Mouse (Mus musculus) C3H10T1/2 (cell line): ENCODE measurements around the gene Gm7138. TPM values are rescaled to one million over a fixed set of nuclear protein-coding genes. Genes with fewer than 3 reads are reported as not detected.

ENCODE experiments used
- polyA plus RNA-seq, 2 experiments: library from polyadenylated mRNA; unstranded; fragments of >200 nt; fragmentation: generic; extraction: Trizol; gene quantifications; one replicate each; pipeline ENCODE4 v1.2.1; 2012; ENCODE audit warnings: missing spikeins in 2 of 2

The Gm7138 gene
- not detected for polyA plus RNA-seq

GRCm38 (mm10) chr10:77776844-77777243 is at the start of gene Gm7138:
Gene Gm7138, minus strand, starts transcription at chr10:77776944.

DNA sequence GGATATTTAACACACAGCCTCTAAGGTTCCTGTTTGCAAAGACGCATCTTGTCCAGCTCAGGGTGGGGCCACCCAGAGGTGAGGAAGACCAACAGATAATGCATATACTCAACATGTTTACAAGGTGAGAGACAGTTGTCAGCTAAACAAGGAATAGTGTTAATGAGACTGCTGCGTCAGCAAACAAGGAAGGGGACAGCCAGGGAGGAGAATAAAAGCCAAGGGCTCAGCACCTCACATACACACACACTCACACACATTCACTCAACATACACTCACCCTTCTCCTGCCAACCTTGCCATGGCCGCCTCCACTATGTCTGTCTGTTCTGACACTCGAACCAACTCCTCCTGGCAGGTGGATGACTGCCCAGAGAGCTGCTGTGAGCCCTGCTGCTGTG is 37.6 kb upstream of the Gm7138 start, which contains the start of gene Gm2696:
Gene Gm2696 (plus strand): TSS at position 301 of the 400 bp plus-strand sequence.

GRCm38 (mm10) chr10:77811743-77812142 is 35.0 kb upstream of the Gm7138 start, which contains the start of gene Gm9507:
Gene Gm9507, minus strand, starts transcription at chr10:77811843.

GRCm38 (mm10) chr10:77798921-77799508 is 22.3 kb upstream of the Gm7138 start, which contains the start of gene Gm19668:
Gene Gm19668, minus strand, starts transcription at chr10:77799133.

GRCm38 (mm10) chr10:77794976-77795375 is 18.2 kb upstream of the Gm7138 start, which contains the start of gene Gm9639:
Gene Gm9639, minus strand, starts transcription at chr10:77795076.

DNA sequence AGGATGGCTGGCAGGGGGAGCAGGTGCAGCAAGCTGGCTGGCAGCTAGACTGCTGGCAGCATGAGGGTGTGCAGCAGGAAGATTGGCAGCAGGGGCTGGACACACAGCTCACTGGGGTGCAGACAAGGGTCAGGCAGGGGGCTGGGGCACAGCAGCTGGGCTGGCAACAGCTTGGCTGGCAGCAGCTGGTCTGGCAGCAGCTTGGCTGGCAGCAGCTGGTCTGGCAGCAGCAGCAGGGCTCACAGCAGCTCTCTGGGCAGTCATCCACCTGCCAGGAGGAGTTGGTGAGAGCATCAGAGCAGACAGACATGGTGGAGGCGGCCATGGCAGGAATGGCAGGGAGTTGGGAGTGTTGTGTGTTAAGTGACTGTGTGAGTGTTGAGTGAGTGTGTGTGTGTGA is 11.1 kb upstream of the Gm7138 start, which contains the start of gene Gm7137:
Gene Gm7137 (minus strand): TSS at position 325 of the 400 bp plus-strand sequence.

GRCm38 (mm10) chr10:77782442-77782841 is 5.7 kb upstream of the Gm7138 start, which contains the start of gene Gm3250:
Gene Gm3250, minus strand, starts transcription at chr10:77782542.

DNA sequence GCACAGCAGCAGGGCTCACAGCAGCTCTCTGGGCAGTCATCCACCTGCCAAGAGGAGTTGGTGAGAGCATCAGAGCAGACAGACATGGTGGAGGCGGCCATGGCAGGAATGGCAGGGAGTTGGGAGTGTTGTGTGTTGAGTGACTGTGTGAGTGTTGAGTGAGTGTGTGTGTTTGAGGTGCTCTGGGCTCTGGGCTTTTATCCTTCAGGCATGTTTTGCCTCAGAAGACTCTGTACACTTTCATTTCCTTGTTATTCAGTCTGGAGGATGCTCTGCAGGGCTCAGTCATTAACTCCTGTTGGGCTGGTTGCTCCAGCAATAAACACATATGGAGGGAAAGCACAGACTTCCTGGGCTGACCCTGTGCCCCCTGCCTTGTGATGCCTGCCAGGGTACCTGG is 5.5 kb downstream of the Gm7138 start, which contains the start of gene Gm3238:
Gene Gm3238 (minus strand): TSS at position 101 of the 400 bp plus-strand sequence.

DNA sequence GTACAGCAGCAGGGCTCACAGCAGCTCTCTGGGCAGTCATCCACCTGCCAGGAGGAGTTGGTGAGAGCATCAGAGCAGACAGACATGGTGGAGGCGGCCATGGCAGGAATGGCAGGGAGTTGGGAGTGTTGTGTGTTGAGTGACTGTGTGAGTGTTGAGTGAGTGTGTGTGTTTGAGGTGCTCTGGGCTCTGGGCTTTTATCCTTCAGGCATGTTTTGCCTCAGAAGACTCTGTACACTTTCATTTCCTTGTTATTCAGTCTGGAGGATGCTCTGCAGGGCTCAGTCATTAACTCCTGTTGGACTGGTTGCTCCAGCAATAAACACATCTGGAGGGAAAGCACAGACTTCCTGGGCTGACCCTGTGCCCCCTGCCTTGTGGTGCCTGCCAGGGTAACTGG is 17.2 kb downstream of the Gm7138 start, which contains the start of gene Gm3233:
Gene Gm3233 (minus strand): TSS at position 101 of the 400 bp plus-strand sequence.

DNA sequence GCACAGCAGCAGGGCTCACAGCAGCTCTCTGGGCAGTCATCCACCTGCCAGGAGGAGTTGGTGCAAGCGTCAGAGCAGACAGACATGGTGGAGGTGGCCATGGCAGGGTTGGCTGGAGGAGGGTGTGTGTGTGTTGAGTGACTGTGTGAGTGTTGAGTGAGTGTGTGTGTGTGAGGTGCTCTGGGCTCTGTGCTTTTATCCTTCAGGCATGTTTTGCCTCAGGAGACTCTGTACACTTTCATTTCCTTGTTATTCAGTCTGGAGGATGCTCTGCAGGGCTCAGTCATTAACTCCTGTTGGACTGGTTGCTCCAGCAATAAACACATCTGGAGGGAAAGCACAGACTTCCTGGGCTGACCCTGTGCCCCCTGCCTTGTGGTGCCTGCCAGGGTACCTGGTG is 25.5 kb downstream of the Gm7138 start, which contains the start of gene Gm9736:
Gene Gm9736 (minus strand): TSS at position 101 of the 400 bp plus-strand sequence.

GRCm38 (mm10) chr10:77741924-77742688 is 34.6 kb downstream of the Gm7138 start, which contains the start of gene Gm18596:
Gene Gm18596, minus strand, starts transcription at chr10:77742638.

Other genes starting within 250 kb of the Gm7138 start
- gene Itgb2, start 246.7 kb downstream of the Gm7138 start, polyA plus RNA-seq = under 1 TPM; 0.14 to 0.25 TPM
- gene Pttg1ip, start 195.2 kb downstream of the Gm7138 start, polyA plus RNA-seq = 100 to 1,000 TPM in 1 of 2 experiments, 10 to 100 TPM in 1; 82.8 to 216 TPM
- 10 to 100 TPM; 76.2 to 78.6 TPM for gene Sumo3, start 170.8 kb downstream of the Gm7138 start, polyA plus RNA-seq
- gene Gm49325, start 170.7 kb downstream of the Gm7138 start, polyA plus RNA-seq = 10 to 100 TPM in 1 of 2 experiments, under 1 TPM in 1; 0.78 to 16.7 TPM
- gene Ube2g2, start 154.7 kb downstream of the Gm7138 start, polyA plus RNA-seq = 10 to 100 TPM; 39.0 to 44.0 TPM
- not detected for gene Tspear, start 90.4 kb downstream of the Gm7138 start, polyA plus RNA-seq
- gene Gm19402, start 86.2 kb downstream of the Gm7138 start, polyA plus RNA-seq = not detected
- gene Gm9508, start 79.7 kb downstream of the Gm7138 start, polyA plus RNA-seq = not detected
- gene Gm10272, start 70.3 kb downstream of the Gm7138 start, polyA plus RNA-seq = not detected
- not detected for gene Gm10024, start 65.5 kb downstream of the Gm7138 start, polyA plus RNA-seq
- gene Gm10142, start 61.1 kb downstream of the Gm7138 start, polyA plus RNA-seq = not detected
- gene Krtap12-1, start 56.3 kb downstream of the Gm7138 start, polyA plus RNA-seq = not detected
- not detected for gene Gm10100, start 50.5 kb downstream of the Gm7138 start, polyA plus RNA-seq
- not detected for gene Gm18596, start 34.3 kb downstream of the Gm7138 start, polyA plus RNA-seq
- gene Gm9736, start 25.6 kb downstream of the Gm7138 start, polyA plus RNA-seq = not detected
- gene Gm3233, start 17.3 kb downstream of the Gm7138 start, polyA plus RNA-seq = not detected
- not detected for gene Gm3238, start 5.6 kb downstream of the Gm7138 start, polyA plus RNA-seq
- gene Gm3250, start 5.6 kb upstream of the Gm7138 start, polyA plus RNA-seq = not detected
- not detected for gene Gm7137, start 11.3 kb upstream of the Gm7138 start, polyA plus RNA-seq
- not detected for gene Gm9639, start 18.1 kb upstream of the Gm7138 start, polyA plus RNA-seq
- gene Gm19668, start 22.2 kb upstream of the Gm7138 start, polyA plus RNA-seq = not detected
- not detected for gene Gm9507, start 34.9 kb upstream of the Gm7138 start, polyA plus RNA-seq
- not detected for gene Gm2696, start 37.7 kb upstream of the Gm7138 start, polyA plus RNA-seq
- not detected for gene Krtap10-4, start 50.2 kb upstream of the Gm7138 start, polyA plus RNA-seq
- not detected for gene Krtap10-10, start 59.0 kb upstream of the Gm7138 start, polyA plus RNA-seq
- gene Gm36176, start 69.9 kb upstream of the Gm7138 start, polyA plus RNA-seq = not detected
- gene Gm10318, start 75.9 kb upstream of the Gm7138 start, polyA plus RNA-seq = not detected
- gene Gm3285, start 85.0 kb upstream of the Gm7138 start, polyA plus RNA-seq = not detected
- gene Lrrc3, start 125.6 kb upstream of the Gm7138 start, polyA plus RNA-seq = not detected
- gene Trpm2, start 193.6 kb upstream of the Gm7138 start, polyA plus RNA-seq = under 1 TPM; 0.04 to 0.35 TPM
- gene 1810043G02Rik, start 201.6 kb upstream of the Gm7138 start, polyA plus RNA-seq = 10 to 100 TPM; 35.9 to 36.8 TPM
- gene Pfkl, start 233.1 kb upstream of the Gm7138 start, polyA plus RNA-seq = 10 to 100 TPM; 46.2 to 73.2 TPM